Mouse (Mus musculus): Measurements from ENCODE around the gene Hs6st1.

Hs6st1 gene

GRCm38 (mm10) chr1:36064861-36065760 is 3.1 kb upstream of the Hs6st1 start:
- peak; percentile 92 for DNase-seq (ENCODE audit: low read depth, low spot score)

GRCm38 (mm10) chr1:36065761-36066150 is 2.4 kb upstream of the Hs6st1 start:
- DNase-seq (ENCODE audit: low read depth, low spot score): no peak

- no peak for DNase-seq (ENCODE audit: low read depth, low spot score)
Observed at GRCm38 (mm10) chr1:36066216-36066980, 1.8 kb upstream of the Hs6st1 start.

GRCm38 (mm10) chr1:36067201-36067600 is 999 bp upstream of the Hs6st1 start:
- no peak for DNase-seq (ENCODE audit: low read depth, low spot score)

GRCm38 (mm10) chr1:36067611-36068010 is 589 bp upstream of the Hs6st1 start:
- no peak for DNase-seq (ENCODE audit: low read depth, low spot score)

GRCm38 (mm10) chr1:36068531-36069120 is 426 bp downstream of the Hs6st1 start:
- no peak for DNase-seq (ENCODE audit: low read depth, low spot score)

- DNase-seq (ENCODE audit: low read depth, low spot score): no peak
Observed at GRCm38 (mm10) chr1:36069291-36069771, 1.1 kb downstream of the Hs6st1 start.

- DNase-seq (ENCODE audit: low read depth, low spot score): no peak
Observed at GRCm38 (mm10) chr1:36070190-36070589, 2.0 kb downstream of the Hs6st1 start.

GRCm38 (mm10) chr1:36070740-36071139 is 2.5 kb downstream of the Hs6st1 start:
- no peak for DNase-seq (ENCODE audit: low read depth, low spot score)

GRCm38 (mm10) chr1:36071176-36071575 is 3.0 kb downstream of the Hs6st1 start:
- DNase-seq (ENCODE audit: low read depth, low spot score): no peak

GRCm38 (mm10) chr1:36071611-36072010 is 3.4 kb downstream of the Hs6st1 start:
- DNase-seq (ENCODE audit: low read depth, low spot score): no peak

GRCm38 (mm10) chr1:36072588-36073556 is 4.7 kb downstream of the Hs6st1 start:
- DNase-seq (ENCODE audit: low read depth, low spot score): no peak

GRCm38 (mm10) chr1:36073566-36073965 is 5.4 kb downstream of the Hs6st1 start:
- DNase-seq (ENCODE audit: low read depth, low spot score): no peak

GRCm38 (mm10) chr1:36074197-36074596 is 6.0 kb downstream of the Hs6st1 start:
- DNase-seq (ENCODE audit: low read depth, low spot score): no peak

- DNase-seq (ENCODE audit: low read depth, low spot score): no peak
Observed at GRCm38 (mm10) chr1:36074968-36075367, 6.8 kb downstream of the Hs6st1 start.

- DNase-seq (ENCODE audit: low read depth, low spot score): no peak
Observed at GRCm38 (mm10) chr1:36075652-36076051, 7.5 kb downstream of the Hs6st1 start.

- no peak for DNase-seq (ENCODE audit: low read depth, low spot score)
Observed at GRCm38 (mm10) chr1:36077084-36077483, 8.9 kb downstream of the Hs6st1 start.

GRCm38 (mm10) chr1:36078250-36078649 is 10.1 kb downstream of the Hs6st1 start:
- DNase-seq (ENCODE audit: low read depth, low spot score): no peak

- peak; percentile 17 for DNase-seq (ENCODE audit: low read depth, low spot score)
Observed at GRCm38 (mm10) chr1:36079679-36080078, 11.5 kb downstream of the Hs6st1 start.

- no peak for DNase-seq (ENCODE audit: low read depth, low spot score)
Observed at GRCm38 (mm10) chr1:36080974-36081373, 12.8 kb downstream of the Hs6st1 start.

GRCm38 (mm10) chr1:36082184-36082583 is 14.0 kb downstream of the Hs6st1 start:
- DNase-seq (ENCODE audit: low read depth, low spot score): no peak

Data from forelimb bud, embryonic 11.5 days (tissue).